Mouse (Mus musculus): ENCODE results near the gene Ei24.
A peak's percentile ranks its signal among the peaks of the same experiment; 100 is the strongest.

GRCm38 (mm10) chr9:36796781-36797555, at the start of gene Ei24:
- peak; percentile 95 for TF ChIP-seq POLR2A (IDR thresholded peaks at IDR 0.05; ENCODE audit: borderline replicate concordance, extremely low read depth, insufficient read depth, insufficient read length, poor library complexity, severe bottlenecking)
- TF ChIP-seq CTCF (IDR thresholded peaks at IDR 0.05; ENCODE audit: borderline replicate concordance, extremely low read depth, insufficient read depth, insufficient read length), result no peak

All from brain, embryonic 14.5 days (tissue).